Mouse (Mus musculus): ENCODE measurements at regions not wholly inside any gene's neighbourhood (a gene's known extent, or its start where the extent isn't known, plus 50 kb on each side); places are given as distances from the start of the nearest gene placed in this dataset.
"Not testable (repeated sequence)": the region's sequence is repeated elsewhere in the genome, so short reads cannot be mapped to it uniquely, and the experiment has no call there.

GRCm38 (mm10) chr12:33496306-33496705, 66.9 kb downstream of the Twistnb start:
- Histone ChIP-seq H3K9ac (ENCODE audit: low read length) (no peak overlapping the region), H3K9me3 (replicated peaks; ENCODE audit: control insufficient read depth, low read length) (no peaks in the 10 kb centered on the region), H3K36me3 (ENCODE audit: control insufficient read depth, insufficient read depth, low read length) (no peaks in the 10 kb centered on the region), H3K4me2 (ENCODE audit: low read depth, low read length) (no peak overlapping the region), H3K27ac (ENCODE audit: low read length) (no peak overlapping the region), H3K4me3 (replicated peaks; ENCODE audit: low read length) (no peak overlapping the region), H3K27me3 (ENCODE audit: control insufficient read depth, insufficient read depth, low read length) (no peaks in the 10 kb centered on the region), H3K4me1 (ENCODE audit: control insufficient read depth, insufficient read depth, low read length) (no peaks in the 10 kb centered on the region; the same call in 1 of the 2 replicates)
- ATAC-seq (ENCODE audit: insufficient read depth, low FRiP score), result no peak
- 90% methylated on average over 9 of the region's 9 CpGs for WGBS

DNA sequence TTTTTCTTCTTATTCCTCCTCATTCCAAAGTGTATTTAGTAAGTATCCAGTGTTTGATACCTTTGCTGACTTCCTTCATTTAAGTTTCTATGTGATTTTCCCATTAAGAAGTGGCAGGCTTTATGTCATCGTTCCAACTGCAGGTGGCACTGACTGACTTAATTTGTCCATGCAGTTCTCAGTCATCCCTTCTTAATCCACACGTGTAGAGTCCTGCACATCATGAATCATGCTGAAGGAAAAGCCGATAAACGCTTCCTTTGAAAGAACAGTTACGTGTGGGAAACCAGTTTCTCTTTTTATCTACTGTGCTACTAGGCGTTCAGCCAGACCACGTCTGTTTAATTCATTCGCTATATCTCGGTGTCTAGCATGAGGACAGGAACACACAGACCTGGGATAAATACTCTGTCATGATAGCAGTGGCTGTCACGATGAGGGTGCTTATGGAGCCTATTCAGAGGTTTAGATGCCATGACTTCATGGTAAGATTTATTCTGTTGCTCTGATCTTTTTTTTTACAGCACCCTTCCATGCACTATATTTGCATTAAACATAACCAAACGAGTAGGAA, 68.0 kb downstream of the Twistnb start:
- no peak for ATAC-seq (ENCODE audit: insufficient read depth, low FRiP score)

DNA sequence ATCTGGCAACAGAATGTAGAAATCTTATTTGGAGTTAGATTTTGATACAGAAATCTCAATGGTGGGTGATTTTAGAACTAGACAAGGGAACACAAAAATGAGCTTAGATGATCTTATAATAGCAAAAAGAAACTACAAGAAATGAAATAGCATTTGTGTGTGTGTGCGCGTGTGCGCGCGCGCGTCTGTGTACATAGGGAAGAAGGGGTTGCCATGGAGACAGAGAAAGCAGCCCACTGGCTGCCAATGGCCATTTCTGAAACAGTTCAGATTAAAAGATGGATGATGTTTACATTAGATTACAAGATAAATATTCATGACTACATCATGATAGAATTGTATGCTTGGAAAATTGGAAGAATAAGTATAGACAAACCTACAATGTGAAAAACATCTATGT, 112.1 kb downstream of the Twistnb start:
- no peaks in the 10 kb centered on the region for H3K27me3 ChIP-seq (ENCODE audit: control insufficient read depth, insufficient read depth, low read length)
- H3K36me3 ChIP-seq (ENCODE audit: control insufficient read depth, insufficient read depth, low read length), result no peaks in the 10 kb centered on the region
- H3K4me3 ChIP-seq (replicated peaks; ENCODE audit: low read length), result no peak overlapping the region
- H3K4me2 ChIP-seq (ENCODE audit: low read depth, low read length), result no peak overlapping the region
- H3K9ac ChIP-seq (ENCODE audit: low read length), result no peak overlapping the region
- no peak for ATAC-seq (ENCODE audit: insufficient read depth, low FRiP score)
- no peak overlapping the region for H3K27ac ChIP-seq (ENCODE audit: low read length)
- no peaks in the 10 kb centered on the region for H3K4me1 ChIP-seq (ENCODE audit: control insufficient read depth, insufficient read depth, low read length)
- 92% methylated on average over 7 of the region's 7 CpGs for WGBS
- no peaks in the 10 kb centered on the region for H3K9me3 ChIP-seq (replicated peaks; ENCODE audit: control insufficient read depth, low read length)

More for the DNA sequence above, 68.0 kb downstream of the Twistnb start:
- Histone ChIP-seq H3K9me3 (replicated peaks; ENCODE audit: control insufficient read depth, low read length) (no peaks in the 10 kb centered on the region), H3K9ac (ENCODE audit: low read length) (no peak overlapping the region), H3K4me1 (ENCODE audit: control insufficient read depth, insufficient read depth, low read length) (no peaks in the 10 kb centered on the region; the same call in 1 of the 2 replicates), H3K27ac (ENCODE audit: low read length) (no peak overlapping the region), H3K4me3 (replicated peaks; ENCODE audit: low read length) (no peak overlapping the region), H3K36me3 (ENCODE audit: control insufficient read depth, insufficient read depth, low read length) (no peaks in the 10 kb centered on the region), H3K27me3 (ENCODE audit: control insufficient read depth, insufficient read depth, low read length) (no peaks in the 10 kb centered on the region), H3K4me2 (ENCODE audit: low read depth, low read length) (peak overlapping the region; percentile 34; the same call in 1 of the 2 replicates)
- 36% methylated on average over 11 of the region's 11 CpGs for WGBS

DNA sequence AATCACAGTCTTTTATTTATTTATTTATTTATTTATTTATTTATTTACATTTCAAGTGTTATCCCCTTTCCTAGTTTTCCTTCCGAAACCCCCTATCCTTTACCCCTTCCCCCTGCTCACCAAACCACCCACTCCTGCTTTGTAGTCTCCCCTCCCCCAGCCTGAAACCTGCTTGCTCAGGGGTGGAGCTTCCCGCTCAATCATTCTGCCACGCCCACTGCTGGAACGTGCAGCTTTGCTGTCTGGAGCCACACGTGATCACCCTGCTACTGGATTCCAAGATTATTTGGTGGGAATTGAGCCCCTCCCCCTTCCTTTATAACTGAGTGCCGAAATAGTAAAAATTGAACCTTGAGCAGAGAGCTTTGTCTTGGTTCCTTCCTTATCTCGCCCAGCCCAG, 122.2 kb downstream of the Twistnb start:
- not testable (repeated sequence) for H3K9me3 ChIP-seq (replicated peaks; ENCODE audit: control insufficient read depth, low read length); H3K27ac ChIP-seq (ENCODE audit: low read length); ATAC-seq (ENCODE audit: insufficient read depth, low FRiP score); H3K9ac ChIP-seq (ENCODE audit: low read length); H3K4me1 ChIP-seq (ENCODE audit: control insufficient read depth, insufficient read depth, low read length); H3K4me3 ChIP-seq (replicated peaks; ENCODE audit: low read length); H3K36me3 ChIP-seq (ENCODE audit: control insufficient read depth, insufficient read depth, low read length); H3K4me2 ChIP-seq (ENCODE audit: low read depth, low read length); H3K27me3 ChIP-seq (ENCODE audit: control insufficient read depth, insufficient read depth, low read length)
- whole genome bisulfite sequencing, result 47% methylated on average over 7 of the region's 7 CpGs

- no peak overlapping the region for H3K4me2 ChIP-seq (ENCODE audit: low read depth, low read length)
- 89% methylated on average over 3 of the region's 3 CpGs for WGBS
- H3K9me3 ChIP-seq (replicated peaks; ENCODE audit: control insufficient read depth, low read length), result no peaks in the 10 kb centered on the region
- ATAC-seq (ENCODE audit: insufficient read depth, low FRiP score), result no peak
- H3K4me3 ChIP-seq (replicated peaks; ENCODE audit: low read length), result no peak overlapping the region
- H3K36me3 ChIP-seq (ENCODE audit: control insufficient read depth, insufficient read depth, low read length), result no peaks in the 10 kb centered on the region
- no peaks in the 10 kb centered on the region; the same call in 1 of the 2 replicates for H3K4me1 ChIP-seq (ENCODE audit: control insufficient read depth, insufficient read depth, low read length)
- H3K27ac ChIP-seq (ENCODE audit: low read length), result no peak overlapping the region
- H3K27me3 ChIP-seq (ENCODE audit: control insufficient read depth, insufficient read depth, low read length), result no peaks in the 10 kb centered on the region
- no peak overlapping the region for H3K9ac ChIP-seq (ENCODE audit: low read length)
Observed at GRCm38 (mm10) chr12:33552231-33552630, 122.8 kb downstream of the Twistnb start.

DNA sequence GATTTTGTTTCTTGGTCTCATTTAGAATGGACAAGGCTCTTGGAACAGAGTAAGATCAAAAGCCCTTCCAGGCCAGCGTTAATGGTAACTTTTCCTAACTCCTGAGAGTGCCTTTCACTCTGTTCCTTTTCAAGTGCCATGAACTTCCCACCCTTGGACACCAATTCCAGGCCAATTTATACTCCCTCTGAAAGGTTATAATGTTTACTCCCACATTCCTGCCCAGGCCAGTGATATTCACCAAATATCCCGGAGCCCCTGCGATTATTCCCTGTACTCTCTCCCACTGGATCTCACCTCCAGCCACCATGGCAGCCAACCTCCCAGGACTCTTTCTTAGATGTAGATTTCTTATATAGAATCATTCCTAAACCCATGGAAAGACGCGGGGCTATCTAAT, 123.2 kb downstream of the Twistnb start:
- Histone ChIP-seq H3K4me1 (ENCODE audit: control insufficient read depth, insufficient read depth, low read length) (no peaks in the 10 kb centered on the region; the same call in 1 of the 2 replicates), H3K27ac (ENCODE audit: low read length) (no peak overlapping the region), H3K27me3 (ENCODE audit: control insufficient read depth, insufficient read depth, low read length) (no peaks in the 10 kb centered on the region), H3K36me3 (ENCODE audit: control insufficient read depth, insufficient read depth, low read length) (no peaks in the 10 kb centered on the region), H3K9ac (ENCODE audit: low read length) (no peak overlapping the region), H3K4me3 (replicated peaks; ENCODE audit: low read length) (no peak overlapping the region), H3K4me2 (ENCODE audit: low read depth, low read length) (no peak overlapping the region), H3K9me3 (replicated peaks; ENCODE audit: control insufficient read depth, low read length) (no peaks in the 10 kb centered on the region)
- WGBS, result 88% methylated on average over 5 of the region's 5 CpGs
- ATAC-seq (ENCODE audit: insufficient read depth, low FRiP score), result no peak

DNA sequence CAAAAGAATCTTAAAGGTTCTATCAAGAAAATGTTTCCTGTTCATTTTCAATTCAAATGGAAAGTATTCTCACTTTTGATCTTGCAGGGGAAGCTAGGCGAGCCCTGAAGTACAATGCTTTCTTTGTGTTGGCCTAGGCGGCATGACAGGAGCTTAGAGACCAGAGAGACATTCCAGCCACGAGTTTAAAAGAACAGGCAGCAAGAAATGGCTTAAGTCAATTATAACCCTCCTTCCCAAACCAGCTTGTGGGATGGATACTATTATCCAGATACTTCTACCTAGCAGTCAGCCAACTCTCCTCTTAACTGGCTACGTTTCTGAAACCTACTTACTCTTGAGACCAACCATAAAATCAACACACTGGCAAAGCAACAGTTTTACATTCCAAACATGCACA, 124.3 kb downstream of the Twistnb start:
- Histone ChIP-seq H3K9ac (ENCODE audit: low read length) (no peak overlapping the region), H3K27ac (ENCODE audit: low read length) (no peak overlapping the region), H3K27me3 (ENCODE audit: control insufficient read depth, insufficient read depth, low read length) (no peaks in the 10 kb centered on the region), H3K4me1 (ENCODE audit: control insufficient read depth, insufficient read depth, low read length) (no peaks in the 10 kb centered on the region; the same call in 1 of the 2 replicates), H3K4me2 (ENCODE audit: low read depth, low read length) (no peak overlapping the region), H3K36me3 (ENCODE audit: control insufficient read depth, insufficient read depth, low read length) (no peaks in the 10 kb centered on the region), H3K4me3 (replicated peaks; ENCODE audit: low read length) (no peak overlapping the region), H3K9me3 (replicated peaks; ENCODE audit: control insufficient read depth, low read length) (no peaks in the 10 kb centered on the region)
- no peak for ATAC-seq (ENCODE audit: insufficient read depth, low FRiP score)
- 34% methylated on average over 4 of the region's 4 CpGs for WGBS

GRCm38 (mm10) chr12:33561141-33561540, 131.7 kb downstream of the Twistnb start:
- H3K27me3 ChIP-seq (ENCODE audit: control insufficient read depth, insufficient read depth, low read length), result no peaks in the 10 kb centered on the region
- H3K4me3 ChIP-seq (replicated peaks; ENCODE audit: low read length), result no peak overlapping the region
- no peak overlapping the region for H3K27ac ChIP-seq (ENCODE audit: low read length)
- H3K4me2 ChIP-seq (ENCODE audit: low read depth, low read length), result no peak overlapping the region
- H3K9me3 ChIP-seq (replicated peaks; ENCODE audit: control insufficient read depth, low read length), result no peaks in the 10 kb centered on the region
- no peaks in the 10 kb centered on the region for H3K4me1 ChIP-seq (ENCODE audit: control insufficient read depth, insufficient read depth, low read length)
- no peaks in the 10 kb centered on the region for H3K36me3 ChIP-seq (ENCODE audit: control insufficient read depth, insufficient read depth, low read length)
- H3K9ac ChIP-seq (ENCODE audit: low read length), result no peak overlapping the region
- WGBS, result 60% methylated on average over 7 of the region's 7 CpGs
- ATAC-seq (ENCODE audit: insufficient read depth, low FRiP score), result no peak

DNA sequence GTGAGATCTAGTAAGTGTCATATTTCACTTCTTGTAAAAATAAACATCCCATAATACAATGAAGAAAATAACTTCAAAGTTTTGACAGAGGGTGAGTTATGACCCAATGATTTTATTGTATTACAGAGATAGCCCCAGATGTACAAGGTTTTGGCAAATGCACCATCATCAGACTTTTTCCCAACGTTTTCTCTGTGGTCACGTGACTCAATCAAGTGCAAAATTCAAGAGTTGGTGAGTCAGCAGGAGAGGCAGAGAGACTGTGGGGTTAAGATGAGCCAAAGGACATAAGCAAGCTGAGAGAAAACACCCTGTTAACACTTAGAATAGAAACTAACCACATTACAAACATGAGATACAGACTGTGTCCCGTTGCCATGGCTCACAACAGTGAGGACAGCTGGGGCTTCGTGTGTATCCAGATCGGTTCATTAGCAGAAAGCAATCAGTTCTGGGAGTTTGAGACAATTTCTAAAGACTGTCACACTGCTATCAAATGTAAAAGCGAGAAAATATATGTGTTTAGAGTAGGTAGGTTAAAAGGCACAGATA, 148.5 kb downstream of the Twistnb start:
- Histone ChIP-seq H3K9me3 (replicated peaks; ENCODE audit: control insufficient read depth, low read length) (no peaks in the 10 kb centered on the region), H3K27ac (ENCODE audit: low read length) (no peak overlapping the region), H3K4me2 (ENCODE audit: low read depth, low read length) (no peak overlapping the region), H3K9ac (ENCODE audit: low read length) (no peak overlapping the region), H3K4me1 (ENCODE audit: control insufficient read depth, insufficient read depth, low read length) (no peaks in the 10 kb centered on the region), H3K4me3 (replicated peaks; ENCODE audit: low read length) (no peak overlapping the region), H3K27me3 (ENCODE audit: control insufficient read depth, insufficient read depth, low read length) (no peaks in the 10 kb centered on the region), H3K36me3 (ENCODE audit: control insufficient read depth, insufficient read depth, low read length) (no peaks in the 10 kb centered on the region)
- 62% methylated on average over 6 of the region's 6 CpGs for WGBS
- no peak for ATAC-seq (ENCODE audit: insufficient read depth, low FRiP score)
